Mouse (Mus musculus) cortical plate, adult 2 months (tissue): ENCODE data around the gene Plekhh3.

Source experiments
- CTCF ChIP-seq: fragments of 200-500 bp; IDR thresholded peaks from 2 replicates; pipeline ENCODE4 v1.5.1; 2011; ENCODE audit warnings: mild to moderate bottlenecking, control low read depth, low read length; ENCODE audit not compliant: insufficient read depth; ENCODE audit errors: extremely low read depth
- POLR2A ChIP-seq: fragments of 200-500 bp; IDR thresholded peaks from 2 replicates; pipeline ENCODE4 v1.6.1; 2011; ENCODE audit warnings: mild to moderate bottlenecking, low read length, control low read depth; ENCODE audit not compliant: insufficient read depth; ENCODE audit errors: extremely low read depth

GRCm38 (mm10) chr11:101128996-101129577 is 42.1 kb downstream of the Plekhh3 start:
- no peak for TF ChIP-seq CTCF
- TF ChIP-seq POLR2A: no peak
